Mouse (Mus musculus): ENCODE results near the gene C1qtnf9. TPM values are rescaled to one million over a fixed set of nuclear protein-coding genes. Genes with fewer than 3 reads are reported as not detected.

The C1qtnf9 gene
- 0.41 and 0.56 TPM in 2 replicates for polyA plus RNA-seq (2015; fragmentation: Nextera tagmentation; extraction: Ambion mirVana)

GRCm38 (mm10) chr14:60767884-60768283 is at the start of gene C1qtnf9:
Gene C1qtnf9, plus strand, starts transcription at chr14:60768134.
- H3K27ac ChIP-seq (ENCODE audit: low read length), result 0 out of 2 replicates have a peak within 1 kb of the TSS, but pooled peaks have one; percentile 10
- 64% methylated on average over 4 of the region's 4 CpGs for WGBS
- no peak within 1 kb of the TSS for H3K4me2 ChIP-seq (replicated peaks; ENCODE audit: low read depth, low read length)
- no peaks in the 10 kb centered on the region for H3K36me3 ChIP-seq (ENCODE audit: insufficient read depth, low read length)
- H3K9ac ChIP-seq (replicated peaks; ENCODE audit: low read length), result no peak within 1 kb of the TSS
- no peak within 1 kb of the TSS for H3K4me3 ChIP-seq (ENCODE audit: low read length)
- no peaks in the 10 kb centered on the region for H3K27me3 ChIP-seq (ENCODE audit: insufficient read depth, low read length)
- H3K4me1 ChIP-seq (ENCODE audit: insufficient read depth, low read length), result peaks cover 10% of the 10 kb centered on the region
- H3K9me3 ChIP-seq (ENCODE audit: low read length), result no peaks in the 10 kb centered on the region
- ATAC-seq (ENCODE audit: low FRiP score, low TSS enrichment), result no peak

GRCm38 (mm10) chr14:60721304-60721703 is 46.6 kb upstream of the C1qtnf9 start:
- WGBS, result 59% methylated on average over 8 of the region's 8 CpGs
- peaks cover 19% of the 10 kb centered on the region for H3K4me1 ChIP-seq (ENCODE audit: insufficient read depth, low read length)
- no peaks in the 10 kb centered on the region for H3K27me3 ChIP-seq (ENCODE audit: insufficient read depth, low read length)
- ATAC-seq (ENCODE audit: low FRiP score, low TSS enrichment), result no peak
- no peak overlapping the region for H3K9ac ChIP-seq (replicated peaks; ENCODE audit: low read length)
- no peak overlapping the region for H3K4me2 ChIP-seq (replicated peaks; ENCODE audit: low read depth, low read length)
- no peak overlapping the region for H3K27ac ChIP-seq (ENCODE audit: low read length)
- no peaks in the 10 kb centered on the region for H3K9me3 ChIP-seq (ENCODE audit: low read length)
- 0 out of 2 replicates have a peak, but pooled peaks cover 5% of the 10 kb centered on the region for H3K36me3 ChIP-seq (ENCODE audit: insufficient read depth, low read length)
- no peak overlapping the region for H3K4me3 ChIP-seq (ENCODE audit: low read length)

- Histone ChIP-seq H3K9ac (replicated peaks; ENCODE audit: low read length) (no peak overlapping the region), H3K27ac (ENCODE audit: low read length) (peak overlapping the region; percentile 18; the same call in 1 of the 2 replicates), H3K9me3 (ENCODE audit: low read length) (no peaks in the 10 kb centered on the region), H3K27me3 (ENCODE audit: insufficient read depth, low read length) (no peaks in the 10 kb centered on the region), H3K4me3 (ENCODE audit: low read length) (no peak overlapping the region), H3K36me3 (ENCODE audit: insufficient read depth, low read length) (0 out of 2 replicates have a peak, but pooled peaks cover 5% of the 10 kb centered on the region), H3K4me1 (ENCODE audit: insufficient read depth, low read length) (peaks cover 25% of the 10 kb centered on the region), H3K4me2 (replicated peaks; ENCODE audit: low read depth, low read length) (no peak overlapping the region)
- ATAC-seq (ENCODE audit: low FRiP score, low TSS enrichment), result no peak
- 50% methylated on average over 3 of the region's 3 CpGs for WGBS
These were observed 46.0 kb upstream of the C1qtnf9 start for GRCm38 (mm10) chr14:60721938-60722337.

GRCm38 (mm10) chr14:60726091-60726490 is 41.8 kb upstream of the C1qtnf9 start:
- Histone ChIP-seq H3K27ac (ENCODE audit: low read length) (peak overlapping the region; percentile 34; the same call in 1 of the 2 replicates), H3K4me1 (ENCODE audit: insufficient read depth, low read length) (peaks cover 26% of the 10 kb centered on the region), H3K36me3 (ENCODE audit: insufficient read depth, low read length) (peaks cover 11% of the 10 kb centered on the region), H3K4me3 (ENCODE audit: low read length) (no peak overlapping the region), H3K9ac (replicated peaks; ENCODE audit: low read length) (no peak overlapping the region), H3K27me3 (ENCODE audit: insufficient read depth, low read length) (no peaks in the 10 kb centered on the region), H3K9me3 (ENCODE audit: low read length) (peaks cover 4% of the 10 kb centered on the region; the same call in 1 of the 2 replicates), H3K4me2 (replicated peaks; ENCODE audit: low read depth, low read length) (no peak overlapping the region)
- ATAC-seq (ENCODE audit: low FRiP score, low TSS enrichment), result peak; percentile 90
- 38% methylated on average over 6 of the region's 6 CpGs for WGBS

- Histone ChIP-seq H3K27ac (ENCODE audit: low read length) (no peak overlapping the region), H3K9me3 (ENCODE audit: low read length) (peaks cover 4% of the 10 kb centered on the region; the same call in 1 of the 2 replicates), H3K4me3 (ENCODE audit: low read length) (no peak overlapping the region), H3K36me3 (ENCODE audit: insufficient read depth, low read length) (peaks cover 11% of the 10 kb centered on the region), H3K9ac (replicated peaks; ENCODE audit: low read length) (no peak overlapping the region), H3K4me1 (ENCODE audit: insufficient read depth, low read length) (peaks cover 15% of the 10 kb centered on the region), H3K27me3 (ENCODE audit: insufficient read depth, low read length) (no peaks in the 10 kb centered on the region), H3K4me2 (replicated peaks; ENCODE audit: low read depth, low read length) (no peak overlapping the region)
- peak; percentile 20 for ATAC-seq (ENCODE audit: low FRiP score, low TSS enrichment)
- WGBS, result 32% methylated on average over 4 of the region's 4 CpGs
These were observed 40.8 kb upstream of the C1qtnf9 start for GRCm38 (mm10) chr14:60727130-60727529.

- no peak overlapping the region for H3K4me2 ChIP-seq (replicated peaks; ENCODE audit: low read depth, low read length)
- H3K27me3 ChIP-seq (ENCODE audit: insufficient read depth, low read length), result no peaks in the 10 kb centered on the region
- no peak overlapping the region for H3K4me3 ChIP-seq (ENCODE audit: low read length)
- no peak overlapping the region for H3K9ac ChIP-seq (replicated peaks; ENCODE audit: low read length)
- H3K9me3 ChIP-seq (ENCODE audit: low read length), result peaks cover 4% of the 10 kb centered on the region; the same call in 1 of the 2 replicates
- ATAC-seq (ENCODE audit: low FRiP score, low TSS enrichment), result no peak
- H3K4me1 ChIP-seq (ENCODE audit: insufficient read depth, low read length), result peaks cover 32% of the 10 kb centered on the region
- WGBS, result 47% methylated on average over 6 of the region's 6 CpGs
- H3K27ac ChIP-seq (ENCODE audit: low read length), result no peak overlapping the region
- peaks cover 11% of the 10 kb centered on the region for H3K36me3 ChIP-seq (ENCODE audit: insufficient read depth, low read length)
These were observed 35.9 kb upstream of the C1qtnf9 start for GRCm38 (mm10) chr14:60732081-60732480.

- Histone ChIP-seq H3K9ac (replicated peaks; ENCODE audit: low read length) (peak overlapping the region; percentile 28), H3K27me3 (ENCODE audit: insufficient read depth, low read length) (no peaks in the 10 kb centered on the region), H3K9me3 (ENCODE audit: low read length) (peaks cover 4% of the 10 kb centered on the region; the same call in 1 of the 2 replicates), H3K4me3 (ENCODE audit: low read length) (peak overlapping the region; percentile 23; the same call in 1 of the 2 replicates), H3K36me3 (ENCODE audit: insufficient read depth, low read length) (peaks cover 11% of the 10 kb centered on the region), H3K4me1 (ENCODE audit: insufficient read depth, low read length) (peaks cover 37% of the 10 kb centered on the region), H3K4me2 (replicated peaks; ENCODE audit: low read depth, low read length) (peak overlapping the region; percentile 50), H3K27ac (ENCODE audit: low read length) (peak overlapping the region; percentile 60)
- WGBS, result 2% methylated on average over 16 of the region's 16 CpGs
- peak; percentile 53; the same call in 1 of the 2 replicates for ATAC-seq (ENCODE audit: low FRiP score, low TSS enrichment)
These were observed 35.1 kb upstream of the C1qtnf9 start for GRCm38 (mm10) chr14:60732787-60733186.

- 60% methylated on average over 4 of the region's 4 CpGs for WGBS
- Histone ChIP-seq H3K4me3 (ENCODE audit: low read length) (no peak overlapping the region; the same call in 1 of the 2 replicates), H3K27ac (ENCODE audit: low read length) (peak overlapping the region; percentile 60; the same call in 1 of the 2 replicates), H3K9ac (replicated peaks; ENCODE audit: low read length) (no peak overlapping the region; the same call in 1 of the 2 replicates), H3K36me3 (ENCODE audit: insufficient read depth, low read length) (peaks cover 11% of the 10 kb centered on the region), H3K4me2 (replicated peaks; ENCODE audit: low read depth, low read length) (peak overlapping the region; percentile 50), H3K27me3 (ENCODE audit: insufficient read depth, low read length) (no peaks in the 10 kb centered on the region), H3K4me1 (ENCODE audit: insufficient read depth, low read length) (peaks cover 45% of the 10 kb centered on the region), H3K9me3 (ENCODE audit: low read length) (peaks cover 4% of the 10 kb centered on the region; the same call in 1 of the 2 replicates)
- no peak for ATAC-seq (ENCODE audit: low FRiP score, low TSS enrichment)
These were observed 34.2 kb upstream of the C1qtnf9 start for GRCm38 (mm10) chr14:60733706-60734105.

GRCm38 (mm10) chr14:60735206-60735605 is 32.7 kb upstream of the C1qtnf9 start:
- Histone ChIP-seq H3K36me3 (ENCODE audit: insufficient read depth, low read length) (no peaks in the 10 kb centered on the region), H3K9me3 (ENCODE audit: low read length) (no peaks in the 10 kb centered on the region), H3K4me3 (ENCODE audit: low read length) (no peak overlapping the region), H3K4me1 (ENCODE audit: insufficient read depth, low read length) (peaks cover 48% of the 10 kb centered on the region), H3K27me3 (ENCODE audit: insufficient read depth, low read length) (no peaks in the 10 kb centered on the region), H3K4me2 (replicated peaks; ENCODE audit: low read depth, low read length) (no peak overlapping the region), H3K9ac (replicated peaks; ENCODE audit: low read length) (no peak overlapping the region), H3K27ac (ENCODE audit: low read length) (no peak overlapping the region)
- ATAC-seq (ENCODE audit: low FRiP score, low TSS enrichment), result no peak
- WGBS, result 67% methylated on average over 5 of the region's 5 CpGs

GRCm38 (mm10) chr14:60735848-60736547 is 31.9 kb upstream of the C1qtnf9 start:
- Histone ChIP-seq H3K4me1 (ENCODE audit: insufficient read depth, low read length) (peaks cover 56% of the 10 kb centered on the region), H3K9ac (replicated peaks; ENCODE audit: low read length) (no peak overlapping the region)
- no peak for ATAC-seq (ENCODE audit: low FRiP score, low TSS enrichment)

More at GRCm38 (mm10) chr14:60735848-60736547, 31.9 kb upstream of the C1qtnf9 start:
- Histone ChIP-seq H3K36me3 (ENCODE audit: insufficient read depth, low read length) (no peaks in the 10 kb centered on the region), H3K27ac (ENCODE audit: low read length) (peak overlapping the region; percentile 76), H3K9me3 (ENCODE audit: low read length) (no peaks in the 10 kb centered on the region), H3K27me3 (ENCODE audit: insufficient read depth, low read length) (no peaks in the 10 kb centered on the region), H3K4me2 (replicated peaks; ENCODE audit: low read depth, low read length) (no peak overlapping the region), H3K4me3 (ENCODE audit: low read length) (no peak overlapping the region)
- 55% methylated on average over 13 of the region's 13 CpGs for WGBS
